Mouse (Mus musculus) left cerebral cortex, adult 18-20 months (tissue): Measurements from ENCODE around the gene Ppp1r8. TPM values are rescaled to one million over a fixed set of nuclear protein-coding genes. Genes with fewer than 3 reads are reported as not detected.

Experiments
- DNase-seq, 2 experiments: peaks; one replicate each; pipeline ENCODE4 v3.0.0; 2021 to 2022; ENCODE audit warnings: low spot score in 2 of 2, mixed read lengths in 1 of 2
- long read RNA-seq, 2 experiments: library from polyadenylated mRNA; stranded (forward); transcript quantifications; one replicate each; pipeline ENCODE4 v2.0.0; 2021
- total RNA-seq, 2 experiments: library from RNA; stranded (reverse); gene quantifications; 2 replicates each; pipeline ENCODE4 v1.2.3; 2021

The Ppp1r8 gene
- 10 to 100 TPM; 40.5 to 44.5 TPM for total RNA-seq
- long read RNA-seq, experiment 1, transcript Ppp1r8-201 (7 exons, 2,037 nt), result major isoform, 8 of 17 reads
- long read RNA-seq, experiment 1, partial matches to known transcripts, result 2 of 17 reads
- long read RNA-seq, experiment 1, other reads (novel, unspliced or antisense), result 5 of 17 reads
- long read RNA-seq, experiment 2, partial matches to known transcripts, result 3 of 15 reads
- long read RNA-seq, experiment 2, other reads (novel, unspliced or antisense), result 8 of 15 reads

GRCm38 (mm10) chr4:132842970-132843704, at the start of gene Ppp1r8:
Gene Ppp1r8, minus strand, starts transcription at chr4:132843169.
- DNase-seq, result peak; percentile 83 to 93

GRCm38 (mm10) chr4:132884844-132885374, 41.9 kb upstream of the Ppp1r8 start:
- no peak for DNase-seq

GRCm38 (mm10) chr4:132884064-132884843, 41.3 kb upstream of the Ppp1r8 start, which contains the start of gene Stx12:
Gene Stx12, minus strand, starts transcription at chr4:132884509.
- peak; percentile 87 to 89 for DNase-seq

GRCm38 (mm10) chr4:132883561-132884063, 40.6 kb upstream of the Ppp1r8 start:
- DNase-seq, result no peak

DNA sequence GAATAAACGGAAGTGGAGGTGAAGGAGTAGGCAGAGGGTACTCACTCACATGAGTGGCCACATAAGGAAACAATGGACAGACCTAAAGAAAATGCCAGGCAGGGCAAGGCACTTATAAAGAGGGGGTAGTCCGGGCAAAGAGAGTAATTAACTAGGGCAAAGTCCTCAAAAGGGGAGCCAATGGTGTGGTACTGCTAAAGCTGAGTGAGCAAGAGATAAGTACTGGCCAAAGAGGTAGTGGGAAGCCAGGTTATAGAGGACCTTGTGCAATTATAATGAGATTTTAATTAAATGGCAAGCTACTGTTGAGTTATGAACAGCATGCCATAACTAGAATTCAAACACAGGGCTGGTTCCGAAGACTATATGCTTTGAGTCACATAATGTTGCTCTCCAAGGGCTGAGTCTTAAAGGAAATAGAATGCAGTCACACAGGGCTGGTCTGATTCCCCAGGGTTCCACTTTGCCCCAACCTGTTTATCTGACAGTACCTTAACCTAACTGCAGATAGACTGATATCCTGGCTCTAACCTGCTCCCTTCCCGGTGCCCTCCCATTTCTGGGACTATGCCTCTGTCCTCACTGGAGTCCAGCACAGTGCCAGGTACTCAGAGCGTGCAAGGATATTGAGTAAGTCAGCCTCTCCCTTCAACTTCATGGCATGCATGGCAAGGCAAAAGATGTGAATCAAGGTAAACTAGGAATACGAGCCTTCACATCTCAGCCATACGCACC, 31.6 kb upstream of the Ppp1r8 start:
- no peak for DNase-seq

DNA sequence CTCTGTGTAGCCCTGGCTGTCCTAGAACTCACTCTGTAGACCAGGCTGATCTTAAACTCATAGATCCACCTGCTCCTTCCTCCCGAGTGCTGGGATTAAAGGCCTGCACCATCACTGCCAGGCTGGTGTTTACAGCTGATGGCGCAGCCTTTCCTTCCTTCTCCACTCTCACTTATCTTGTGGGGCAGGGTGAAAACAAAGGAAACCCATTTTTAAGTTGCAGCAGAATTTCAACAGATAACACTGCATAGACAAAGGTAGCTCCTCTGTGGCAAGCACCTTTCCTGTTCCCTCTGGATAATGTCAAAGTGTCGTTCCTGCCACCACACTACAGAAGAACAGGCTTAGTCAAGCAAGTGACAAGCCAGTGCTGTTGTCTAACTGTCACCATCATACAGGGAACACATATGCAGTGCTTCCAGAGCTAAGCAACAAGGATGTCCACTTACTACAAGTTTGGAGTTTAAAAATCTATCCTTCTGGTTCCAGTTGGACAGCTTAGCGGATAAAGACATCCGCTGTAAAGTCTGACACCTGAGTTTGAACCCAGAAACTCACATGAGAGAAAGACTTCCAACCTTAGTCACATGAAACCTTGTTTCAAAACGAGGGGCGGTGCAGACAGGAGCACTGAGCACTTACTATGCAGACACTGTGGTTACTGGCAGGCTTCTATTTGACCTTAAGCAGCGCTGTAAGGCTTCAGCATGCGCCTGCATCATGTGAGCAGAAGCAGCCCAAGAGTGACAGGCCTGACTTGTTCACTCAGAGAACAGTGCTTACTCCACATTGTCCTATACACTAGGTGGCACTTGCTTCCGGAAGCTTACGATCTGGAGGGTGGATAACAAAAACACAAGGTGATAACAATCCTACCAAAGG, 30.8 kb upstream of the Ppp1r8 start:
- no peak for DNase-seq

DNA sequence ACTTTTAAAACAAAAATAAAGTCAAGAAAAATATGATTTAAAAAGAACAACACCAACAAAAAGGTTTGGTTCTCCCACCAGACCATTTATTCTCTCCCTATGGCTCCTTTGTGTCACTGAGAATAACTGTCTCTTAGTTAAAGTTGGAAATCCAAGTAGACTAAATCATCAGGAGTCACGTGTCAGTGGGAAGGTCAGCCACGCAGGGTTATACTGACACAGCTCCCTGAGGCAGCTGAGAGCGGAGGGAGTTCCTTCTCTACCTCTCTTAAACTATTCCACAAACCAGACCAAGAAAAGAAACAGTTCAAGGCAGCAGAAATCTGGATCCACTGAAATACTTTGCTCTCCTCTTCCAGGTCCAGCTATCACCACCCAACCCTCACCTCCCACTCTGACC, 28.1 kb upstream of the Ppp1r8 start:
- DNase-seq, result no peak

DNA sequence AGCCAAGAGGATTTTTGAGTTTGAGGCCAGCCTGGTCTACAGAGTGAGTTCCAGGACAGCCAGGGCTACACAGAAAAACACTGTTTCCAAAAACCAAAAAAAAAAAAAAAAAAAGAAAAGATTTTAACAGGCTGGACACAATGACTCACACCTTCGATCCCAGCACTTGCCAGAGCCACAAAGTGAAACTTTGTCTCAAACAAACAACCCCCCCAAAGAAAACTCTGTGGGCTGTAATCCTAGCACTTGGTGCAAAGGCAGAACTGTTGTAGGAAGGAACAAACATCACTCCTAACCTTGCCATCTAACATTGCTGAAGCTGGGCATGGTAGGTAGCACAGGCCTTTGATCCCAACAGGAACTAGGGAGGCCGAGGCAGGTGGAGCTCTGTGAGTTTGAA, 21.9 kb upstream of the Ppp1r8 start:
- no peak for DNase-seq

DNA sequence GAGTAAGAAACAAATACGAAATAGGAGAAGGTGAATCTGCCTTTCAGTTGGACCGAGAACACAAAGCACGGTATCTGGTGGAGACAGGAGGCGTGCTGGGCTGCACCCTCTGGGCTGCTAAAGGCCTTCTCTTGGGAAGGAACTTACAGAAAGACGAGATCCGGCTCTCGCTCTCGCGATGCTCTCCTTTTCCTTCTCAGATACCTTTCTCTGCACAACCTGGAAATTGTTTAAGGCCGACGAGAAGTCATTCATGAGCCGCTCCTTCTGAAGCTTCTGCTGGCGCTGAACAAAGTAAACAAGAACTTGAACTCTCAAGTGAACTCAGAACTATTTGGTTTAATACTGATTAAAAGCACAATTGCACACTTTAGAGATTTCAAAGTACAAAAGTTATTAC, 20.0 kb upstream of the Ppp1r8 start:
- no peak for DNase-seq

GRCm38 (mm10) chr4:132860880-132861279, 17.9 kb upstream of the Ppp1r8 start:
- DNase-seq, result no peak

DNA sequence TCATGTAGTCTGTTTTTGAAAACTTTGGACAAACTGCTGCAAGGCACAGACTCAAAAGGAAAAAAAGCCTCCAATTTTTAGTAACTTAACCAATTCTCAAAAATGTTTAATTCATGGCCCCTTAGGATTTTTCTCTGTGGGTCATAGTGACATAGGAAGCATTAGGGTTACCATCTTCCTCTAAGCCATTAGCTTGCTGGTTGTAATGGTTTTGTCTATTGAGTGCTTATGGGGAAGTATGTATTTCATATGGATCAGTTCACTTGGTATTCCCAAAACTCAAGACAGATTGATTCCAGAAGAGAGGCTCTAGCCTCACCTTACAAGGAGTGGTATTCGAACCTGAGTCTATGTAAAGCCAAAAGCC, 719 bp upstream of the Ppp1r8 start:
- DNase-seq, result no peak

DNA sequence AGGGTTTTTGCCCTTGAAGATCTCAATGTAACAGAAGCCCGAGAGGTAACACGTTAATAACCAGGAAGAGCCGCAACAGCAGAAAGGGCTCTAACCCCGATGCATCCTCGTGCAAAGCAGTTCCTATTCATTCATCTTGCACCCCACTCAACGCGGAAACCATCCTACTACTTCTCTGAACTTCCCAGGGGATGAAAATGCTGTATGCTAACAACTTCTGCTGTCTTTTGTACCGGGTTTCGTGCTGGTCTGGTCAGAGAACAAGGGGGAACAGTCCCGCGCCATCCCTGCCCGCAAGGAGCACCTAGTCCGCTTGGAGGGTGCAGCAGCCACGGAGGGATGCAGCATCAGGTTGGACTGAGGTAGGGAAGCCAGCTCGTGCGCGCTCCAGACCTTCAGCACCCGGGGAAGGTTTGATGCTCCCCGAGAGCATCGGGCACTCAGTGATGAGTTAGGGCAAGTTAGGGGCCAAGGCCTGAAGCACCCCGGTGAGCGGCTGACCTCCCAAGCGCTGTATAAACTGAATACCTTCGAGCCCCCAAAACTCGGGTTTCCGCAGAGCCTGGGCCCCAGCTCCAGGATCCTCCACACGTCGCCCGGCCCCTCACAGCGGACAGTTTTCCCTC, 575 bp downstream of the Ppp1r8 start:
- peak; percentile 15 to 16 for DNase-seq

- DNase-seq, result no peak
These were observed 1.5 kb downstream of the Ppp1r8 start for GRCm38 (mm10) chr4:132841493-132841892.

DNA sequence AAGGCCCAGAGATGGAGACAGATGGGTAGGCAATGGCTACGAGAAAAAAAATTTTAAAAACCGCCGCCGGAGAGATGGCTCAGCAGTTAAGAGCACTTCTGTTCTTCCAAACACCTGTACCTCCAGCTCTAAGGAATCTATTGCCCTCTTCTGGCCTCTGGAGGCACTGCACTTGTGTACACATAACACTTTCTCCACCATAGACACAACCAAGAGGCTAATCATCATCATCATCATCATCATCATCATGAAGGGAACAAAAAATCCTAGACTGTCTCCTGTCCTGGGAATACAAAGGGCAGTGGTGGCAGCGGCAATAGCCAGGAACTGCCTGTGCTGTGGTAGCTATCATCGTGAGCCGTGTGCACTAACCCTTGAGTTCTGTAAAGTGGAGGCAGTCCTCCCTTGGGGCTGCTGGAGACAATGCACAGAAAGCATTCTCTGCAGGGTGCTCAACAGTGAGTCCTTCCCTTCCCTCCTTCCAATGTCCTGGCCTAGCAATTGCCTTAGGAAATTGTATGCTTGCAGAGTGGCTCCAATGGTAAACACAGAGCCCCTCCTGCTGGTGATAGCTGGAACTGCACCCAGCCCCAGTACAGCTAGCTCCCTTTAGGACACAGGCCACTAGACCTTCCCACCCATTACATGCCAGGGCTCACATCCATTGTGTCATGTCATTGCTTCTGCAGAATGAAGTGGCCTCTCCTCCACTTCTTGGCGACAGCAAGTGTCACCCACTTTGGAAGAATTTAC, 19.2 kb downstream of the Ppp1r8 start:
- DNase-seq, result peak; percentile 73 to 78

DNA sequence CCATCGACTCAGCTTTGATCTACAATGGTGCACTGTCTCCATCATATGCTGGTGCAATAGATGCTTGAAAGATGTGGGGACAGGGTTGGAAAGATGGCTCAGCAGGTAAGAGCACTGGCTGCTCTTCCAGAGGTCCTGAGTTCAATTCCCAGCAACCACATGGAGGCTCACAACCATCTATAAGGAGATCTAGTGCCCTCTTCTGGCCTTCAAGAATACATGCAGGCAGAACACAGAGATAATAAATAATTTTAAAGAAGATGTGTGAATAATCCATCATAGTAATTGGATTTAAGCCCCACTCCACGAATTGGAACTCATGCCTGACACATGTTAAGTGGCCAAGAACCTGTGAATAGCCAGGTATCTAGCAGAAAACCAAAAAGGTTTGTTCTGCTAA, 24.5 kb downstream of the Ppp1r8 start:
- no peak for DNase-seq

DNA sequence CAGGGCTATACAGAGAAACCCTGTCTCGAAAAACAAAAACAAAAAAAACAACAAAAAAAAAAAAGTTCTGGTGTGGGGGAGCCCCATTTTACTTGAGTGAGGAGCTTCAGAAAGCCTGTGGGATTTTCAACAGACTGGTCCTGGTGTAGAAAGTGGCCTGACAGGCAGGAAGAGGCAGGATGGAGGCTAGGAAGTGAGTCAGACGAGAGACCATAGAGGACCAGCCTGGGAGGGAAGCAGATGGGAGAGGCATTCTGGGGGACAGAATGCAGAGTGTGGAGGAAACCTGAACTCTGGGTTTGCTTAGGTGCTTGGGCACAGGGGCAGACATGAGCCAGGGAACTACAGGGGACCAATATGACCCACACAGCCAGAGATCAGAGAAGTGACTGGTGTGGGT, 26.1 kb downstream of the Ppp1r8 start:
- no peak for DNase-seq

DNA sequence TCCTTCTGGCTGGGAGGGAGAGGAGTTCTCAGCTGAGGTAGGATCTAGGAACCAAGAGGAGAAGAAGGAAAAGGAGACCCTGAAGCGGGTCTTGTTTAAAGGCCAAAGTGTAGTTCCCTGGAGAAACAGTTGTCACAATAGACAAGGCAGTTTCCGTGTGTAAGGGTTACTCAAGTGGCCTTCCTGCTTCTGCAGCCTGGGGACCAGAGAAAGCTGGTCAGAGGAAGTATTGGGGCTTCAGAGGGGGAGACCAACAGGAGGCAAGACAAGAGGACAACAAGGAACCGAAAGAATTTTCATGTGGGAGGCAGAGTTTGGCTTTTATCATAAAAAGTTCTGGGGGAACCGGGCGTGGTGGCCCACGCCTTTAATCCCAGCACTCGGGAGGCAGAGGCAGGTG, 26.6 kb downstream of the Ppp1r8 start:
- DNase-seq, result no peak

DNA sequence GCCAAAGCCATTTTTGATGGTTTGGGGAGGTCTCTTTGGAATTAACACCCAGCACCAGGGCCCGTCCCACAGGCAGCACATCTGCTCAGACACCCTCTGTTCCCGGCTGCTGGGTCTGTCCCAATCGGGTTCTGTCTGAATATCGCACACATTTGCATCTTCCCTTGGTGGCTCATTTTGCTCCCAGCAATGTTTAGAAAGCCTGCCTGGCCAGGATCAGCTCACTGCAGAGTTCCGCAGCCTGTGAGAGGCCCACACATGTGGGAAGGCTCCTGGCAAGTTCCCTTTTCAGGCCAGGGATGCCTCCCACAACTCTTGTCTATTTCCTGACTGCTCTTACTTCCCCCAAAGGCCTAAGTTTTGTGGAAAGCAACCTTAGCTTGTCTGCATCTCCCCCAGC, 33.3 kb downstream of the Ppp1r8 start:
- DNase-seq, result peak; percentile 59 to 82
